Mouse (Mus musculus) skeletal muscle tissue, adult 2 months (tissue): ENCODE measurements at regions not wholly inside any gene's neighbourhood (a gene's known extent, or its start where the extent isn't known, plus 50 kb on each side); places are given as distances from the start of the nearest gene placed in this dataset.

Experiments
- DNase-seq: peaks from one replicate; pipeline ENCODE4 v3.0.0-alpha.2; 2012; ENCODE audit warnings: low read depth, low spot score

GRCm38 (mm10) chr10:98650533-98650932 is 263.7 kb upstream of the Atp2b1 start:
- no peak for DNase-seq

DNA sequence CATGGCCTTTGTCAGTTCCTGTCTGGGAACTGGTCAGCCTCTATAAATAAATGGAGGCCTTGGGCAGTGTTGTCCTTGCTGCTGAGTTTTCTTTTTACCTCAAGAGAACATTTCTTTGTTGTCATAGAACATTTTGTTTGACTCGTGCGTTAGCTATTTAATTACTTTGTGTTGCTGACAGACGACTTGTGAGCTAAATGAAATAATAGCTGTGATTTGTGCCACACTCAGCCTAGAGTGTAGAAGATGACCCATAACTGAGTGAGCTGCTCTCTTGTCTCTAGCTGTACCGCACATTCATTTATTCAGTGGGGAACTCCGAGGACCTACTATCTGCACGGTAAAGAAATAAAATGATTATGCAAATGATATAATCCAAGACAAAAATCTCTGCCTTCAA is 263.1 kb upstream of the Atp2b1 start:
- no peak for DNase-seq

- no peak for DNase-seq
Measured at GRCm38 (mm10) chr10:98651599-98651998, 262.6 kb upstream of the Atp2b1 start.

DNA sequence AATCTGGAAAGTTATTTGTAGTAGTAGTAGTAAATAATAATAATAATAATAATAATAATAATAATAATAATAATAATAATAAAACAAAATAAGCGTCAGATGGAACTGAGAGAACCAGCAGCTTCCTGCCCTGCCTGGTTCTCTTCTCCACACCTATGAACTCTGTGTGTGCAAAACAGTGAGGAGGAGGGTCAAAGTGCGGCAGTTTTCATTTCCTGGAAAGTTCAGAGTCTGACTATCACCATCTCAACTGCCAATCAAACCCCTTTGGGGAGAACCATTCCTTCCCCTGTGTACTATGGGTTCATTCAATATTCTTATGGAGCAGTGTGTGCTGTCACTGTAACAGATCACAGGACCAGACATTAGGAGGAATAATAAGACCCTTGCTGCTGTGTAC is 262.1 kb upstream of the Atp2b1 start:
- no peak for DNase-seq

DNA sequence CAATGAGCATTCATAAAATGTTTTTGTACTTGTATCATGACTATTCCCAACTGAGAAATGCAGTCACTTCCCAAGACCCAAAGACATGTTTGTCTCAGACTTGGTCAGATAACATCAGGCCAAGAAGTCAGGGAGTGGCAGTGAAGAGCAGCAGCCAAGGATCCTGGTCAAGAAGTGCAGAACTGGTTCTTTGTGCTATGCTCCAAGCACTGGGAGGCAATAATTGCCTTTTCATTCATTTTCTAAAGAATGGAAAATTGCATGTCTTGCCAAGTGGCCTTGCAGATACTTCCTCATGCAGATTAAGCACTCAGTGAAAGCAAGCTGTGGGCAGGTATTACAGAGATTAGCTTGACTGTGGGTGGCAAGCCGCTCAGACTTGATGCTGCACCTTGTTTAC is 253.5 kb upstream of the Atp2b1 start:
- peak; percentile 55 for DNase-seq

GRCm38 (mm10) chr10:98665936-98666505 is 248.2 kb upstream of the Atp2b1 start:
- DNase-seq: no peak

- DNase-seq: no peak
Measured at GRCm38 (mm10) chr10:98667728-98668127, 246.5 kb upstream of the Atp2b1 start.

GRCm38 (mm10) chr10:98674131-98674530 is 240.1 kb upstream of the Atp2b1 start:
- DNase-seq: no peak

- DNase-seq: no peak
Measured at GRCm38 (mm10) chr10:98676907-98677306, 237.3 kb upstream of the Atp2b1 start.

GRCm38 (mm10) chr10:98678234-98678633 is 236.0 kb upstream of the Atp2b1 start:
- no peak for DNase-seq

DNA sequence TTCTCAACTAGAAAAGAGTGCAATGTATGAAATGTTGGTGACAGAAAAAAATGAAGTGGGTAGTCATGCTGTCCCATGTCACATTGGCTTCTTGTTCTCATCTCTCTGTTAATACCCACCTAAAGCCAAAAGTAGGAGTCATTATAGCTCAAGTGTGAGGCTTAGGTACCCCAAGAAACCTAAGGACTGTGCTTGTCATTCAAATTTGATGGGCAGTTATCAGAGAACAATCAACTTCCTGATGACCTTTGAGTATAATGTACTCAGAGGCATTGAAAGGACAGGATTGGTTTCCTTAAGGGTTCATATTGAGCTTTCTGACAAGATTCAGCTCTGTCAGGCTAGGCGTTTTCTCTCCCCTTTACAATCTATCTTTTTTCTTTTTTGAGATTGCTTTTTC is 231.8 kb upstream of the Atp2b1 start:
- no peak for DNase-seq

DNA sequence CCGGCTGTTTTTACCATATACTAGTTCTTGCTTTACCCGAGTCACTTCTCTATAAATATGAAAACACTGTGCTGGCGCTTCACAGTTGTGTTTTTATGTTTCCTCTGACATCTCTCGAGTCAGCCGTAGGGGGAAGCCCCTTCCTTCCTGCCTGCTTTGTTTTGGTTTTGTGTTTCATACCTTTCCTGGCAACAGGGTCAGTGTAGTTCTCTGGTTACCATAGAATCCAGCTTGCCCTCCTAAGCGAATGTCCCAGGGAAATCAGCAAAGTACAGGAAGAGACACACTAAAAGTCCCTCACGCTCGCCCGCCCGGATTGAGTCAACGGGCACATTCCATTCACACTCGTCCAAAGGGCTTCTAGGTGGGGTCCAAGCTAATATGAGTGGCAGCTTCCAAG is 230.0 kb upstream of the Atp2b1 start:
- peak; percentile 44 for DNase-seq

GRCm38 (mm10) chr10:98684707-98685106 is 229.5 kb upstream of the Atp2b1 start:
- DNase-seq: no peak

DNA sequence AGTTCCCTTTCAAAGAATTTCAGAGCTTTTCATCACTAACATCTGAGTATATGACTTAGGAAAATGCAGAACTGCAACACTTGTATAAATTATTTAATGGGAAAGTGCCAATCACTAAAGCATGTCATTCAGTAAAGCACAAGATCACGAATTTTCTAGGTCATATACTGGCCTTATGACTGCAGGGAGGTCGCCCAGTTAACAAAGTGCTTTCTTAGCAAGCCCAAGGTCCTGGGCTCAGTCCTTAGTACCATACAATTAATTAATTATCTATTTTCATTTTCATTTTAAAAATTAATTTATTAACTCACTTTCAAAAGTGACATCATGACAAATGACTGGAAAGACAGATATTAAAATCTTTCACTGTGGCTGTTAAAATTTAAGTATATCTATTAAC is 228.5 kb upstream of the Atp2b1 start:
- no peak for DNase-seq

GRCm38 (mm10) chr10:98686370-98686769 is 227.8 kb upstream of the Atp2b1 start:
- DNase-seq: no peak

- DNase-seq: no peak
Measured at GRCm38 (mm10) chr10:98691816-98692215, 222.4 kb upstream of the Atp2b1 start.

- DNase-seq: no peak
Measured at GRCm38 (mm10) chr10:98694690-98695370, 219.4 kb upstream of the Atp2b1 start.

DNA sequence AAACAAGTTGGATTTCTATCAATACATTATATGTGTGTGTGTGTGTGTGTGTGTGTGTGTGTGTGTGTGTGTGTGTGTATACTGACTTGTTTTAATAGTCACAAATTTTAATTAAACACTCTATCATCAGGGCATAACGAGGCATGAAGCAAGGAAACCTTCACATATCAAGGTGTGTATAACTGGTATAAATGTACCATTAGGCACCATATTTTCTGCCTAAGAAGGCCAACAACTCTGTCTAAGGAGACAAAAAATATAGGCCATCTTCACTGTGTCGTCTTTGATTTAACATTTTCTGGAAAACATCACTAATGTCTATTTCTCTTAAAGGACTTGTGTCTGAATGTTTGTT is 218.9 kb upstream of the Atp2b1 start:
- DNase-seq: no peak

DNA sequence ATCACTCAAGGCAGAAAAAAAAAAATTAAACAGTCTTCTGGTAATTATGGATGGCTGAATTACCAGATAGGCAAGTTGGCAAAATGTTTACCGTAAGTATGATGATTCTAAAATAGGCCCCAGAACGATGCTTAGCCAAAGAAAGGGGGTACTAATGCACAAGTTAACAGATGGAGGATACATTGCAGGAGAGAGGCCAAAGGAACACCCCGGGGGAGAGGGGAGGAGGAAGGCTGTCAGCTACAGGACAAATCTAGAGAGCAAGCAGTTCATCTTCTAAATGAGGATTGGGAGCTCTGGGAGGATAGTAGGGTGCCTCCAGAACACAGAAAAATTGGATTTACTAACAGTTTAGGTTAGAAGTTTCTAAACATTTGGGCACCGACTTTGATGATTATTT is 216.3 kb upstream of the Atp2b1 start:
- DNase-seq: no peak

GRCm38 (mm10) chr10:98699579-98699978 is 214.6 kb upstream of the Atp2b1 start:
- no peak for DNase-seq

DNA sequence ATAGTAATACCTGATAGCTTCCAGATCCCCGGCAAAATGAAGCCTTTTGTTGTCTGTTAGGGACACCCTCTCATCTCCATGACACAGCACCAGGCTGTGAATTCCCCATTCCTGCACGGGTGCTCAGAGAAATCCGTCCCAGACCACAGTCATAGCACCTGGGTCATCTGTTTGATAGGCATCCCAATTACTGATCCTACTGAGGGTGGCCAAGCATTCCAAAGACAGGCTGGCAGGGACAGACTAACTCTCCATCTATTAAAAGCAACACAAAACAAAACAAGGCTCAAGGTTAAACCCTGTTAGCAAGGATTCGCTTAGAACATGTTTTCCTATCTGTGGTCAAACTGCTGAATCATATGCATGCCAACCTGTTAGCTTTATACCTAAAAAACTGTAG is 213.8 kb upstream of the Atp2b1 start:
- DNase-seq: no peak

DNA sequence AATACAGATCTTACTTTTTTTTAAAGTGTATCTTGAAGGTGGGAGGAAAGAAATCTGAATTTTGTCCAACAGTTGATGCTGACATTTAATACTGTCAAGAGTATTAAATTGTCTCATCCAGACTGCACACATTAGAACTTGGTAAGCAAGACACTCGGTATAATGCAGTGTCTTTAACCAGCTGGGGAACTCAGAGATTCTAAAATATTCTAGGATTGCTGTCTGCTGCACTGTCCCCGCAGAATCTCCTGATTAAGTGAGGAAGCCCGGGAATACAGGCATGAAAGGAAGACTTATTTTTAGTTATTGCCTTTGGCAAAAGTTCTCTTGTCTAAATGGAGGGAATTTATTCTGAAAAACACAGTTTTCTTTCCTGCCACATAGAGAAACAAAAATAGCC is 212.9 kb upstream of the Atp2b1 start:
- DNase-seq: no peak

DNA sequence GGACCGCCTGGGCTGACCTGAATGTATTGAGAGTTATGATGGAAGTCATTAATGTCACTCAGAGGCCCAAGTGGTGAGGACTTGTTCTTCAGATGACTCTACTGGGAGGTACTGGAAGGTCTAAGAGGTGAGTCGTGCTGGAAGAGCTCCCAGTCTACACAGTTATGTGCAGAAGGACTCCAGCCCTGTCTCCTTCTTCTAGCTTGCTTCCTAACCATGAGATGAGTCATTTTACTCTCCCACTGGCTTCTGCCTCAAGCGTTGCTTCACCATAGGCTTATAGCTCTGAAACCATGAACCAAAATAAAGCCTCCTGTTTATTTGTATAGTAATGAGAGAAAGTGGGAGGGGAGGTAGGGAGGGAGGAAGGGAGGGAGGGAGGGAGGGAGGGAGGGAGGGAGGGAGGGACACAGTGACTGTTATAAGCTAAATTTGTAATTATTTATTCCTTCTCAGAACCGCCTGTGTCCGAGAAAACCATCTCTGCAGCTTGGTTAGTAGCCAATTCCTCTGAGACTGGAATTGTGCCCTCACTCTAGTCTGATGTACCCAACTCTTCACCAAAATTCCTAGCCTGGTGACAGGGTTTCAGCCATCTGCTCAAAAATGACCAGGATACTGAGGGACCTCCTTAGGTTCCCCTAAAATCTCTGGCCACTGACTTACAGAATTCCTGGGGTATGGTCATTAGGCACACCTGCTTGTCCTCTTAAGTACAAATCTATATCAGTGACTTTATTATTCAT is 211.6 kb upstream of the Atp2b1 start:
- no peak for DNase-seq
